Mouse (Mus musculus) activated CD4-positive, CD25-positive, alpha-beta regulatory T cell, adult 9 weeks (primary cell): ENCODE results near the gene Eme1. TPM values are rescaled to one million over a fixed set of nuclear protein-coding genes. Genes with fewer than 3 reads are reported as not detected.

Source experiments
- polyA plus RNA-seq: library from polyadenylated mRNA; unstranded; fragments of 100-300 nt; shearing (Covaris generic); gene quantifications from one replicate; pipeline ENCODE4 v1.2.1, GENCODE M21; 2017

The Eme1 gene
- 1.4 TPM for polyA plus RNA-seq

GRCm38 (mm10) chr11:94653663-94654436, at the start of gene Eme1, which contains the start of gene Mrpl27:
Eme1 (minus strand) TSS chr11:94653964.
Mrpl27 (plus strand) TSS chr11:94653767.

GRCm38 (mm10) chr11:94676754-94677606, 23.2 kb upstream of the Eme1 start, which contains the start of gene Xylt2:
Xylt2 (minus strand) TSS chr11:94677515.

GRCm38 (mm10) chr11:94629199-94629883, 24.4 kb downstream of the Eme1 start, which contains the start of gene Lrrc59:
Lrrc59 (plus strand) TSS chr11:94629767.

GRCm38 (mm10) chr11:94601321-94602281, 52.2 kb downstream of the Eme1 start, which contains the start of gene Acsf2:
Acsf2 (minus strand) TSS chr11:94601871.

Other genes starting within 250 kb of the Eme1 start
- gene Cacna1g, start 179.8 kb downstream of the Eme1 start, polyA plus RNA-seq: 0.10 TPM
- gene Spata20, start 167.8 kb downstream of the Eme1 start, polyA plus RNA-seq: not detected
- gene Epn3, start 154.0 kb downstream of the Eme1 start, polyA plus RNA-seq: not detected
- gene Mycbpap, start 132.2 kb downstream of the Eme1 start, polyA plus RNA-seq: not detected
- gene Rsad1, start 104.7 kb downstream of the Eme1 start, polyA plus RNA-seq: 3.3 TPM
- 0.60 TPM for gene Chad, start 88.9 kb downstream of the Eme1 start, polyA plus RNA-seq
- gene Acsf2, start 52.1 kb downstream of the Eme1 start, polyA plus RNA-seq: 6.8 TPM
- gene Lrrc59, start 24.2 kb downstream of the Eme1 start, polyA plus RNA-seq: 13.7 TPM
- 71.8 TPM for gene Mrpl27, start 197 bp downstream of the Eme1 start, polyA plus RNA-seq
- 18.9 TPM for gene Xylt2, start 23.6 kb upstream of the Eme1 start, polyA plus RNA-seq
- not detected for gene Gm11541, start 50.5 kb upstream of the Eme1 start, polyA plus RNA-seq
- gene Cdc34b, start 87.8 kb upstream of the Eme1 start, polyA plus RNA-seq: not detected
- gene Tmem92, start 128.7 kb upstream of the Eme1 start, polyA plus RNA-seq: not detected